Mouse (Mus musculus): Measurements from ENCODE around the gene Pla2g6. TPM values are rescaled to one million over a fixed set of nuclear protein-coding genes. Genes with fewer than 3 reads are reported as not detected.

Pla2g6 gene
- total and polyA plus RNA-seq, 2 experiments from 2014 or later, result 7.1 to 20.3 TPM

DNA sequence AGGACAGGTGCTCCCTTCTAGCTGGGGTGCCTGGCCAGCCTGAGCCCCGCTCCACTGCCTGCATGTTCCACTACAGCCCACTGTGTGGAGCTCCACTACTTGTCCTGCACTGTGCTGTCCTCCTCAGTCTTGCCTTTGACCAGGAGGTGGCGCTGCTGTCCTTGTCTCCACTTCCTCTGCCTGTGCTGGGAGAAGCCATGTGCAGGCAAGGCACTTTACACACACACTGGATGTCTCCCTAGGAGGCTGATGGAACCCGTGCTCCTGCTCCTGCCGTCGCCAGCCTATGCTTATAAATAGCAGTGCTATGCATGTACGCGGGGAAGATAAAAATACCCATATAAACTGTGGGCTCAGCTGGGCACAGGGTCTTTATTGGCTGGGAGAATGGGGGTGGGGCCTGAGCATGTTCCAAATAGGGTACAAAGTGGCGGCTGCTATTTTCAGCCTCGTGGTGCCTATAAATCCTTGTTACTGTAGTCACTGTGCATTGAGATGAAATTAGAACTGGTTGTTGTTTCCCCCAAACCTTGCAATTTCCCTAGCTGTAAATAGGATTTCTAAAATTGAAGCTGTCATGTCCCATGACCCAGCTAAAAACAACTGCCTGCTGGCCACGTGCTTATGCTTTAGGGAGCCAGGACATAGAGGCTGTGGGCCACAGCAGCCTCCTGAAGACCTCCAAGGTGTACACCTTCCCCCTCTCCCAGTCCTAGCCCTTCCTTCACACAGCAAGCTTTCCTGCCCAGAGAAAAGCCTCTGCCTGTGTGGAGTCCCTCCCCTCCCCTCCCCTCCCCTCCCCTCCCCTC, 84.8 kb downstream of the Pla2g6 start:
- Histone ChIP-seq H3K4me2 (ENCODE audit: low read depth, low read length) (no peak overlapping the region), H3K9ac (replicated peaks; ENCODE audit: low read depth, low read length) (no peak overlapping the region), H3K27me3 (ENCODE audit: control insufficient read depth, insufficient read depth, low read length) (no peaks in the 10 kb centered on the region), H3K4me3 (ENCODE audit: low read depth, low read length) (no peak overlapping the region), H3K36me3 (replicated peaks; ENCODE audit: control insufficient read depth, insufficient read depth, low read length) (peaks cover 55% of the 10 kb centered on the region), H3K27ac (ENCODE audit: low read depth) (peak overlapping the region; percentile 87), H3K4me1 (ENCODE audit: control insufficient read depth, insufficient read depth) (peaks cover 19% of the 10 kb centered on the region), H3K9me3 (replicated peaks; ENCODE audit: control insufficient read depth, low read length) (no peaks in the 10 kb centered on the region)
- peak; percentile 95 for ATAC-seq (ENCODE audit: insufficient read depth, low read depth)
- 6% methylated on average over 10 of the region's 10 CpGs for WGBS
- peak; percentile 100 for TF ChIP-seq CTCF (IDR thresholded peaks at IDR 0.05; ENCODE audit: low read depth)
- peak; percentile 86 for TF ChIP-seq EP300 (IDR thresholded peaks at IDR 0.05; ENCODE audit: low read depth)
- peak; percentile 97 for DNase-seq (ENCODE audit: low spot score)

- no peak overlapping the region for H3K4me2 ChIP-seq (ENCODE audit: low read depth, low read length)
- peak overlapping the region; percentile 58 for H3K27ac ChIP-seq (ENCODE audit: low read depth)
- peaks cover 19% of the 10 kb centered on the region for H3K4me1 ChIP-seq (ENCODE audit: control insufficient read depth, insufficient read depth)
- no peak overlapping the region for H3K9ac ChIP-seq (replicated peaks; ENCODE audit: low read depth, low read length)
- DNase-seq (ENCODE audit: low spot score) (no peak), ATAC-seq (ENCODE audit: insufficient read depth, low read depth) (no peak)
- TF ChIP-seq EP300 (IDR thresholded peaks at IDR 0.05; ENCODE audit: low read depth), result no peak
- TF ChIP-seq CTCF (IDR thresholded peaks at IDR 0.05; ENCODE audit: low read depth), result no peak
- H3K9me3 ChIP-seq (replicated peaks; ENCODE audit: control insufficient read depth, low read length), result no peaks in the 10 kb centered on the region
- no peak overlapping the region for H3K4me3 ChIP-seq (ENCODE audit: low read depth, low read length)
- 44% methylated on average over 13 of the region's 13 CpGs for WGBS
- H3K27me3 ChIP-seq (ENCODE audit: control insufficient read depth, insufficient read depth, low read length), result no peaks in the 10 kb centered on the region
- peaks cover 47% of the 10 kb centered on the region for H3K36me3 ChIP-seq (replicated peaks; ENCODE audit: control insufficient read depth, insufficient read depth, low read length)
Measured at GRCm38 (mm10) chr15:79242574-79243233, 85.5 kb downstream of the Pla2g6 start.

GRCm38 (mm10) chr15:79238036-79238435, 90.2 kb downstream of the Pla2g6 start:
- no peak for ATAC-seq (ENCODE audit: insufficient read depth, low read depth)
- no peak overlapping the region for H3K27ac ChIP-seq (ENCODE audit: low read depth)
- WGBS, result 74% methylated on average over 6 of the region's 6 CpGs
- TF ChIP-seq CTCF (IDR thresholded peaks at IDR 0.05; ENCODE audit: low read depth), result no peak
- TF ChIP-seq EP300 (IDR thresholded peaks at IDR 0.05; ENCODE audit: low read depth), result no peak
- H3K4me1 ChIP-seq (ENCODE audit: control insufficient read depth, insufficient read depth), result peaks cover 10% of the 10 kb centered on the region
- no peak overlapping the region for H3K4me3 ChIP-seq (ENCODE audit: low read depth, low read length)
- no peaks in the 10 kb centered on the region for H3K27me3 ChIP-seq (ENCODE audit: control insufficient read depth, insufficient read depth, low read length)
- no peak overlapping the region for H3K4me2 ChIP-seq (ENCODE audit: low read depth, low read length)
- DNase-seq (ENCODE audit: low spot score), result no peak
- H3K36me3 ChIP-seq (replicated peaks; ENCODE audit: control insufficient read depth, insufficient read depth, low read length), result peaks cover 40% of the 10 kb centered on the region
- H3K9me3 ChIP-seq (replicated peaks; ENCODE audit: control insufficient read depth, low read length), result no peaks in the 10 kb centered on the region
- H3K9ac ChIP-seq (replicated peaks; ENCODE audit: low read depth, low read length), result no peak overlapping the region

MicroRNA genes within 50 kb of the gene (microRNA counts, 519-probe panel; counts per million panel counts)
- microRNA mmu-miR-1943, result not detected

Small RNA genes lying within 50 kb of the gene (microRNA-seq; reads per million reads assigned to microRNA genes)
- gene Mir1943, result 5.5 reads per million, percentile 23 among the genes with 10 or more reads in this experiment

Other genes starting within 250 kb of the Pla2g6 start
- gene Micall1, start 219.5 kb downstream of the Pla2g6 start, total RNA-seq (2014; rRNA removed; ENCODE audit: low replicate concordance), result 45.9 and 52.9 TPM in 2 replicates
- gene Micall1, start 219.5 kb downstream of the Pla2g6 start, polyA plus RNA-seq (2015; fragmentation: Nextera tagmentation; extraction: Ambion mirVana), result 13.2 and 19.0 TPM in 2 replicates
- gene Polr2f, start 187.4 kb downstream of the Pla2g6 start, total RNA-seq (2014; rRNA removed; ENCODE audit: low replicate concordance), result 50.2 and 84.8 TPM in 2 replicates
- gene Polr2f, start 187.4 kb downstream of the Pla2g6 start, polyA plus RNA-seq (2015; fragmentation: Nextera tagmentation; extraction: Ambion mirVana), result 271 and 286 TPM in 2 replicates
- gene 1700088E04Rik, start 187.1 kb downstream of the Pla2g6 start, total RNA-seq (2014; rRNA removed; ENCODE audit: low replicate concordance), result 2.2 TPM in 1 of 2 replicates, not detected in the other
- gene 1700088E04Rik, start 187.1 kb downstream of the Pla2g6 start, polyA plus RNA-seq (2015; fragmentation: Nextera tagmentation; extraction: Ambion mirVana), result 8.8 and 10.7 TPM in 2 replicates
- 0.31 and 0.53 TPM in 2 replicates for gene Sox10, start 163.2 kb downstream of the Pla2g6 start, total RNA-seq (2014; rRNA removed; ENCODE audit: low replicate concordance)
- 0.12 and 0.34 TPM in 2 replicates for gene Sox10, start 163.2 kb downstream of the Pla2g6 start, polyA plus RNA-seq (2015; fragmentation: Nextera tagmentation; extraction: Ambion mirVana)
- gene Pick1, start 99.2 kb downstream of the Pla2g6 start, total RNA-seq (2014; rRNA removed; ENCODE audit: low replicate concordance), result 23.8 and 27.2 TPM in 2 replicates
- gene Pick1, start 99.2 kb downstream of the Pla2g6 start, polyA plus RNA-seq (2015; fragmentation: Nextera tagmentation; extraction: Ambion mirVana), result 26.9 and 29.8 TPM in 2 replicates
- 0.12 and 0.80 TPM in 2 replicates for gene Gm49486, start 99.0 kb downstream of the Pla2g6 start, total RNA-seq (2014; rRNA removed; ENCODE audit: low replicate concordance)
- gene Gm49486, start 99.0 kb downstream of the Pla2g6 start, polyA plus RNA-seq (2015; fragmentation: Nextera tagmentation; extraction: Ambion mirVana), result 0.74 and 1.0 TPM in 2 replicates
- gene Slc16a8, start 73.6 kb downstream of the Pla2g6 start, total RNA-seq (2014; rRNA removed; ENCODE audit: low replicate concordance), result 0.73 and 1.8 TPM in 2 replicates
- 0.67 and 0.97 TPM in 2 replicates for gene Slc16a8, start 73.6 kb downstream of the Pla2g6 start, polyA plus RNA-seq (2015; fragmentation: Nextera tagmentation; extraction: Ambion mirVana)
- 0.23 and 0.27 TPM in 2 replicates for gene Baiap2l2, start 42.9 kb downstream of the Pla2g6 start, total RNA-seq (2014; rRNA removed; ENCODE audit: low replicate concordance)
- gene Baiap2l2, start 42.9 kb downstream of the Pla2g6 start, polyA plus RNA-seq (2015; fragmentation: Nextera tagmentation; extraction: Ambion mirVana), result 2.2 and 4.5 TPM in 2 replicates
- 12.9 and 19.4 TPM in 2 replicates for gene Maff, start 18.2 kb upstream of the Pla2g6 start, total RNA-seq (2014; rRNA removed; ENCODE audit: low replicate concordance)
- gene Maff, start 18.2 kb upstream of the Pla2g6 start, polyA plus RNA-seq (2015; fragmentation: Nextera tagmentation; extraction: Ambion mirVana), result 1.8 and 2.9 TPM in 2 replicates
- gene Tmem184b, start 75.2 kb upstream of the Pla2g6 start, total RNA-seq (2014; rRNA removed; ENCODE audit: low replicate concordance), result 70.6 and 111 TPM in 2 replicates
- 31.8 and 32.7 TPM in 2 replicates for gene Tmem184b, start 75.2 kb upstream of the Pla2g6 start, polyA plus RNA-seq (2015; fragmentation: Nextera tagmentation; extraction: Ambion mirVana)
- 167 and 193 TPM in 2 replicates for gene Csnk1e, start 127.2 kb upstream of the Pla2g6 start, total RNA-seq (2014; rRNA removed; ENCODE audit: low replicate concordance)
- 55.5 and 61.5 TPM in 2 replicates for gene Csnk1e, start 127.2 kb upstream of the Pla2g6 start, polyA plus RNA-seq (2015; fragmentation: Nextera tagmentation; extraction: Ambion mirVana)
- gene Kcnj4, start 176.9 kb upstream of the Pla2g6 start, total RNA-seq (2014; rRNA removed; ENCODE audit: low replicate concordance), result 3.6 and 7.7 TPM in 2 replicates
- gene Kcnj4, start 176.9 kb upstream of the Pla2g6 start, polyA plus RNA-seq (2015; fragmentation: Nextera tagmentation; extraction: Ambion mirVana), result 0.10 and 0.12 TPM in 2 replicates
- 51.4 and 54.0 TPM in 2 replicates for gene Kdelr3, start 188.0 kb upstream of the Pla2g6 start, total RNA-seq (2014; rRNA removed; ENCODE audit: low replicate concordance)
- gene Kdelr3, start 188.0 kb upstream of the Pla2g6 start, polyA plus RNA-seq (2015; fragmentation: Nextera tagmentation; extraction: Ambion mirVana), result 48.3 and 50.1 TPM in 2 replicates
- 163 and 223 TPM in 2 replicates for gene Ddx17, start 218.4 kb upstream of the Pla2g6 start, total RNA-seq (2014; rRNA removed; ENCODE audit: low replicate concordance)
- 13.7 and 14.9 TPM in 2 replicates for gene Ddx17, start 218.4 kb upstream of the Pla2g6 start, polyA plus RNA-seq (2015; fragmentation: Nextera tagmentation; extraction: Ambion mirVana)

Measured in heart, postnatal 0 days (tissue).